Mouse (Mus musculus): Measurements from ENCODE around the gene Prkab1.

- TF ChIP-seq CTCF (IDR thresholded peaks at IDR 0.05; ENCODE audit: low read depth, low read length) (no peak), GATA1 (IDR thresholded peaks at IDR 0.05; ENCODE audit: borderline replicate concordance, low read length) (no peak), TAL1 (conservative IDR thresholded peaks at IDR 0.05; ENCODE audit: low read depth, low read length) (peak; percentile 97), GATA2 (IDR thresholded peaks at IDR 0.05; ENCODE audit: borderline replicate concordance, low read depth, low read length) (no peak), POLR2AphosphoS5 (IDR thresholded peaks at IDR 0.05; ENCODE audit: insufficient replicate concordance, low read depth, low read length) (no peak)
Measured at GRCm38 (mm10) chr5:116021552-116021951, 2.8 kb downstream of the Prkab1 start.
